Mouse (Mus musculus) inflammation-experienced regulatory T-cells (primary cell): ENCODE results near the gene Depp1. TPM values are rescaled to one million over a fixed set of nuclear protein-coding genes. Genes with fewer than 3 reads are reported as not detected.

ENCODE experiments used
- polyA plus RNA-seq, 2 experiments: library from polyadenylated mRNA; unstranded; fragments of 100-300 nt; shearing (Covaris generic); gene quantifications; one replicate each; pipeline ENCODE4 v1.2.1; 2017

Depp1 gene
- not detected for polyA plus RNA-seq

GRCm38 (mm10) chr6:116650406-116650805, at the start of gene Depp1:
TSS of gene Depp1 (plus strand) at chr6:116650609.

DNA sequence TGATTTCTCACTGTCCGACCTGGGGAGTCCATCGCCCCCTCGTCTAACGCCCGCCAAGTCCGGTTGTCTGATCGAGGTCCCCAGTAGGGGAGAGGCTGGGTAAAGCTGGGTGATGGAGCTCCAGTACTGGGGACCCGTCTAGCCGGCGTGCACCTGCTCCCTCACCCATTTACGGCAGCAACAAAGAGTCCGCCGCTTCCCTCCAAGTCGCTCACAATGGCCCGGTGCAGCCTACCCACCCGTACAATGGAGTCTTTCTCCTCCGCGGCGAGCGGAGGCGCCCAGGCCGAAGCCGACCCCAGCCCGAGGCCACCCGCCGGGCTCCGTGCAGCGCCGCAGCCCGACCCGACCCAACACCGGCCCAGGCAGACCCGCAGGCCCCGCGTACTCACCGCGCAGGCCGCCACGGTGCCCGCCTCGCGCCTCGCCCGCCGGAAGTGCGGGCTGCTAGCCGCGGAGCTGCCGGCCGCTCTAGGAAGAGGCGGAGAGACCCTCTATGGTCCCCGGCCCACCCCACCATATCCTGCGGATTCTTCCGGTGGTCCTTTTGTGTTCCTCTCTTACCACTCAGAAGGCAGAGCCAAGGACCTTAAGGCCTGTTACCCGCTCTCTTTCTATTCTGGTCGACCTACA, 21.8 kb upstream of the Depp1 start, which contains the start of gene Zfp422:
Zfp422 (minus strand) TSS at position 461 of the 633 bp plus-strand sequence.

GRCm38 (mm10) chr6:116673471-116674282, 23.3 kb downstream of the Depp1 start, which contains the start of gene Rassf4:
TSS of gene Rassf4 (minus strand) at chr6:116673952.

Other genes starting within 250 kb of the Depp1 start
- 1 to 10 TPM in 1 of 2 experiments, under 1 TPM in 1; 0.11 to 1.5 TPM for gene Alox5, start 189.4 kb upstream of the Depp1 start, polyA plus RNA-seq
- not detected for gene Olfr211, start 161.5 kb upstream of the Depp1 start, polyA plus RNA-seq
- under 1 TPM; 0.19 to 0.38 TPM for gene Olfr212, start 144.1 kb upstream of the Depp1 start, polyA plus RNA-seq
- not detected for gene Olfr213, start 112.2 kb upstream of the Depp1 start, polyA plus RNA-seq
- gene Gm5580, start 99.5 kb upstream of the Depp1 start, polyA plus RNA-seq = under 1 TPM; 0.26 to 0.35 TPM
- gene Olfr214, start 96.4 kb upstream of the Depp1 start, polyA plus RNA-seq = under 1 TPM in 1 of 2 experiments, not detected in 1; 0.65 TPM
- under 1 TPM in 1 of 2 experiments, not detected in 1; 0.40 TPM for gene Olfr215, start 66.4 kb upstream of the Depp1 start, polyA plus RNA-seq
- gene Zfp422, start 21.6 kb upstream of the Depp1 start, polyA plus RNA-seq = 10 to 100 TPM; 23.9 to 32.9 TPM
- gene Rassf4, start 23.3 kb downstream of the Depp1 start, polyA plus RNA-seq = 1 to 10 TPM; 3.0 to 5.0 TPM
- gene Tmem72, start 66.3 kb downstream of the Depp1 start, polyA plus RNA-seq = under 1 TPM; 0.02 to 0.17 TPM